In the genomic region with DNA sequence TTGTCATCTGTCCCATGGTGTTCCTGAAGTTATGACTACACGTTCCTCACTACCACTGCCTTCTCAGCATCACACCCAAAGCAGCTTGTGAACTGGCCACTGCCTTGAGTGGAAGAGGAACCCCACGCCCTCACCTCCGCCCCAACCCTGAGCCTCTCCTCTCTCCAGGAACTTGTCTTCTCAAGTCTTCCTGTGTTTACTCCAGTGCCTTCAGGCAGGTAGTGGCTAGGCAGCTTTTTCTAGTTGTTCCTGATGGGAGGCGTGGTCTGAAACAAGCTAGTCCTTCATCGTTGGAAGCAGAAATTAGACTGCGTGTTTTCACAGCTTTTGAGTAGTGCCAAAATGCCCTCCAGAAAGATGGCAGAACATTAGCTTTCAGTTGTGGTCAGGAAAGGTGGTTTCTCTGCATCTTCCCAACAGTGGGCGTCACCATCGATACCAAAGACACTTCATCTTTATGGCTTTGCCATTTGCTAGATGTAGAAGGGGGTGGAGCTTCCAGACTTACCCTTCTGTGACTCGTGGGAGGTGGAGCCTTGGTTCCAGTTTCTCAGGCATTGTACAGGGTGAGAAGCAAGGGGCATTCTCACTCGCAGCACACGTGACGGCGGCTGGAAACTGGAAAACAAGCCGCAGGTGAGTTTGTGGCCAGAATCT, we compare ENCODE assay signal across 13 mouse cellular contexts.
A peak's percentile ranks its signal among the peaks of the same experiment; 100 is the strongest.
DNase-seq lines count a peak whose midpoint lies in the region; ATAC-seq and TF ChIP-seq lines count a peak whose summit lies in the region.
"Had no signal": no experiment of that assay in that cellular context is flagged by ENCODE, and none has a peak within 500 bp of the region (broad histone marks: within the 10 kb centered on the region; RNA-seq: fewer than 3 reads in every experiment).

No protein-coding gene starts in this region.

- peaks cover 17% of the 10 kb centered on the region for H3K4me1 ChIP-seq in embryonic facial prominence, embryonic 14.5 days (ENCODE audit: control insufficient read depth, insufficient read depth, low read length)
- H3K4me1 ChIP-seq in lung, embryonic 14.5 days (ENCODE audit: insufficient read depth) = no peaks in the 10 kb centered on the region
- no peaks in the 10 kb centered on the region for H3K4me1 ChIP-seq in midbrain, postnatal 0 days (ENCODE audit: insufficient read depth, low read length)

- no peak overlapping the region for H3K9ac ChIP-seq in embryonic facial prominence, embryonic 14.5 days (ENCODE audit: low read depth, low read length)
- no peak overlapping the region for H3K9ac ChIP-seq in lung, embryonic 14.5 days
- no peak overlapping the region for H3K9ac ChIP-seq in midbrain, postnatal 0 days (replicated peaks; ENCODE audit: low read length, poor library complexity, severe bottlenecking)
- H3K9ac ChIP-seq: neural tube, embryonic 15.5 days had no signal

- WGBS in embryonic facial prominence, embryonic 14.5 days = 62% methylated on average over 14 of the region's 14 CpGs
- WGBS in lung, embryonic 14.5 days = 61% methylated on average over 14 of the region's 14 CpGs
- WGBS in midbrain, postnatal 0 days = 83% methylated on average over 14 of the region's 14 CpGs

- DNase-seq in urinary bladder, postnatal 14 days (ENCODE audit: low spot score) = peak; percentile 45
- no peak for DNase-seq in urinary bladder, postnatal 25 days (ENCODE audit: low spot score)
- DNase-seq in embryonic facial prominence, embryonic 14.5 days (ENCODE audit: low spot score) = peak; percentile 68
- DNase-seq in lung, embryonic 14.5 days = peak; percentile 24
- no peak for DNase-seq in layer of hippocampus, adult 18-20 months (ENCODE audit: low spot score in 2 of 2)
- no peak for DNase-seq in MN1 (ENCODE audit: low spot score)
- no peak for DNase-seq in midbrain, postnatal 0 days (ENCODE audit: low spot score)
- DNase-seq: cerebellum, postnatal 25 days; heart, postnatal 10 days; layer of hippocampus, adult 9-11 months; left cerebral cortex, postnatal 4 days; spleen, adult 18-20 months had no signal

- TF ChIP-seq CTCF in lung, embryonic 14.5 days (IDR thresholded peaks at IDR 0.05; ENCODE audit: low read depth) = no peak
- no peak for TF ChIP-seq CTCF in midbrain, postnatal 0 days (IDR thresholded peaks at IDR 0.05)

- no peaks in the 10 kb centered on the region for H3K9me3 ChIP-seq in embryonic facial prominence, embryonic 14.5 days (ENCODE audit: control insufficient read depth, low read length)
- no peaks in the 10 kb centered on the region for H3K9me3 ChIP-seq in lung, embryonic 14.5 days (ENCODE audit: low read depth, low read length)
- H3K9me3 ChIP-seq in midbrain, postnatal 0 days (ENCODE audit: low read length) = no peaks in the 10 kb centered on the region

- ATAC-seq in embryonic facial prominence, embryonic 14.5 days (ENCODE audit: low read depth) = peak; percentile 65
- peak; percentile 63; the same call in 1 of the 2 replicates for ATAC-seq in lung, embryonic 14.5 days (ENCODE audit: insufficient read depth)
- no peak for ATAC-seq in midbrain, postnatal 0 days (ENCODE audit: low FRiP score)

- H3K4me3 ChIP-seq in embryonic facial prominence, embryonic 14.5 days (ENCODE audit: low read depth, low read length) = no peak overlapping the region
- H3K4me3 ChIP-seq in lung, embryonic 14.5 days (ENCODE audit: low read depth, low read length) = no peak overlapping the region
- H3K4me3 ChIP-seq in midbrain, postnatal 0 days (ENCODE audit: low read depth, low read length) = no peak overlapping the region
- H3K4me3 ChIP-seq: neural tube, embryonic 15.5 days had no signal

- H3K27me3 ChIP-seq in embryonic facial prominence, embryonic 14.5 days (replicated peaks; ENCODE audit: control insufficient read depth, insufficient read depth, low read length) = no peaks in the 10 kb centered on the region
- H3K27me3 ChIP-seq in lung, embryonic 14.5 days (ENCODE audit: insufficient read depth, low read length) = no peaks in the 10 kb centered on the region
- H3K27me3 ChIP-seq in midbrain, postnatal 0 days (ENCODE audit: insufficient read depth, low read length) = no peaks in the 10 kb centered on the region
- H3K27me3 ChIP-seq: neural tube, embryonic 15.5 days had no signal

- H3K36me3 ChIP-seq in embryonic facial prominence, embryonic 14.5 days (ENCODE audit: control insufficient read depth, insufficient read depth, low read length) = no peaks in the 10 kb centered on the region
- H3K36me3 ChIP-seq in lung, embryonic 14.5 days (ENCODE audit: insufficient read depth) = no peaks in the 10 kb centered on the region
- no peaks in the 10 kb centered on the region for H3K36me3 ChIP-seq in midbrain, postnatal 0 days (ENCODE audit: insufficient read depth, low read length)
- H3K36me3 ChIP-seq: neural tube, embryonic 15.5 days had no signal

- peak overlapping the region; percentile 15; the same call in 1 of the 2 replicates for H3K4me2 ChIP-seq in embryonic facial prominence, embryonic 14.5 days (ENCODE audit: low read depth, low read length)
- peak overlapping the region; percentile 4; the same call in 1 of the 2 replicates for H3K4me2 ChIP-seq in lung, embryonic 14.5 days
- no peak overlapping the region for H3K4me2 ChIP-seq in midbrain, postnatal 0 days (ENCODE audit: low read depth, low read length, poor library complexity, severe bottlenecking)
- H3K4me2 ChIP-seq: neural tube, embryonic 15.5 days had no signal

- no peak overlapping the region for H3K27ac ChIP-seq in embryonic facial prominence, embryonic 14.5 days (replicated peaks; ENCODE audit: low read depth, low read length)
- no peak overlapping the region for H3K27ac ChIP-seq in lung, embryonic 14.5 days (ENCODE audit: low read depth)
- no peak overlapping the region for H3K27ac ChIP-seq in midbrain, postnatal 0 days (ENCODE audit: low read depth, low read length)
- H3K27ac ChIP-seq: neural tube, embryonic 15.5 days had no signal

Comparison
In these comparisons a context has a peak if more than half of its experiments do, and no peak if none do; other contexts are left out.
1. DNase-seq: peak in urinary bladder, postnatal 14 days (single experiment), embryonic facial prominence, embryonic 14.5 days (single experiment) and lung, embryonic 14.5 days (single experiment); none in urinary bladder, postnatal 25 days (single experiment), layer of hippocampus, adult 18-20 months (0 of 2), MN1 (single experiment) and midbrain, postnatal 0 days (single experiment).